Mouse (Mus musculus): ENCODE results near the gene Shisa3.

GRCm38 (mm10) chr5:67670158-67670557, 62.5 kb downstream of the Shisa3 start:
- TF ChIP-seq GATA1 (IDR thresholded peaks at IDR 0.05; ENCODE audit: low read length) (no peak), TAL1 (IDR thresholded peaks at IDR 0.05; ENCODE audit: low read length) (no peak)
